Mouse (Mus musculus) E14TG2a.4 (cell line): ENCODE measurements at regions not wholly inside any gene's neighbourhood (a gene's known extent, or its start where the extent isn't known, plus 50 kb on each side); places are given as distances from the start of the nearest gene placed in this dataset.

ENCODE experiments used
- H3K27me3 ChIP-seq: 2 replicates; pipeline ENCODE4 v1.6.1; 2014; ENCODE audit warnings: low read length, control low read depth; ENCODE audit not compliant: insufficient read depth
- H3K36me3 ChIP-seq: 2 replicates; pipeline ENCODE4 v1.6.1; 2014; ENCODE audit warnings: low read length, control low read depth; ENCODE audit not compliant: insufficient read depth
- H3K4me1 ChIP-seq: replicated peaks from 2 replicates; pipeline ENCODE4 v1.6.1; 2014; ENCODE audit warnings: low read depth, low read length, control low read depth
- H3K4me3 ChIP-seq: replicated peaks from 2 replicates; pipeline ENCODE4 v1.5.1; 2014; ENCODE audit warnings: mild to moderate bottlenecking, low read length
- H3K9me3 ChIP-seq: 2 replicates; pipeline ENCODE4 v1.6.1; 2014; ENCODE audit warnings: low read length, control low read depth
- CTCF ChIP-seq: conservative IDR thresholded peaks from 2 replicates; pipeline ENCODE4 v1.5.1; 2014; ENCODE audit warnings: low read length
- NANOG ChIP-seq: IDR thresholded peaks from 2 replicates; pipeline ENCODE4 v1.6.1; 2014; ENCODE audit warnings: borderline replicate concordance, low read length, mixed read lengths
- POU5F1 ChIP-seq: IDR thresholded peaks from 2 replicates; pipeline ENCODE4 v1.6.1; 2014; ENCODE audit warnings: low read length, borderline replicate concordance

- Histone ChIP-seq H3K9me3 (peaks cover 50% of the 10 kb centered on the region), H3K4me1 (peaks cover 12% of the 10 kb centered on the region; the same call in 1 of the 2 replicates), H3K4me3 (no peak overlapping the region), H3K36me3 (no peaks in the 10 kb centered on the region), H3K27me3 (no peaks in the 10 kb centered on the region)
- peak; percentile 66 for TF ChIP-seq NANOG
- no peak for TF ChIP-seq POU5F1
- TF ChIP-seq CTCF, result no peak
Observed at GRCm38 (mm10) chr2:23453250-23453649, 118.7 kb downstream of the Spopl start.
